Mouse (Mus musculus): ENCODE data around the gene Acyp2. TPM values are rescaled to one million over a fixed set of nuclear protein-coding genes. Genes with fewer than 3 reads are reported as not detected.

Gene Acyp2
- 30.5 and 33.5 TPM in 2 replicates for polyA plus RNA-seq (2015; fragmentation: Nextera tagmentation; extraction: Ambion mirVana)

- WGBS: under 1% methylated on average over 40 of the region's 40 CpGs
- ATAC-seq (ENCODE audit: low read depth): peak; percentile 100
- H3K4me3 ChIP-seq (ENCODE audit: low read length): peak within 1 kb of the TSS; percentile 69
Measured at GRCm38 (mm10) chr11:30649001-30649637, at the start of gene Acyp2. Gene Acyp2 (minus strand): TSS chr11:30649587.

GRCm38 (mm10) chr11:30689421-30689820, 40.0 kb upstream of the Acyp2 start:
- H3K4me2 ChIP-seq (ENCODE audit: low read depth, low read length): no peak overlapping the region
- no peak overlapping the region for H3K27ac ChIP-seq (ENCODE audit: low read length)
- no peaks in the 10 kb centered on the region for H3K9me3 ChIP-seq (ENCODE audit: control insufficient read depth, low read length)
- 72% methylated on average over 1 of the region's 1 CpGs for WGBS
- no peak overlapping the region for H3K9ac ChIP-seq (ENCODE audit: low read length)
- H3K4me1 ChIP-seq (replicated peaks; ENCODE audit: control insufficient read depth, insufficient read depth, low read length): no peaks in the 10 kb centered on the region
- no peak for ATAC-seq (ENCODE audit: low read depth)
- no peaks in the 10 kb centered on the region for H3K27me3 ChIP-seq (ENCODE audit: control insufficient read depth, insufficient read depth, low read depth, low read length)
- no peak overlapping the region for H3K4me3 ChIP-seq (ENCODE audit: low read length)
- H3K36me3 ChIP-seq (ENCODE audit: control insufficient read depth, insufficient read depth, low read length): no peaks in the 10 kb centered on the region

More at GRCm38 (mm10) chr11:30649001-30649637, at the start of gene Acyp2:
- Histone ChIP-seq H3K9me3 (ENCODE audit: control insufficient read depth, low read length) (no peaks in the 10 kb centered on the region), H3K36me3 (ENCODE audit: control insufficient read depth, insufficient read depth, low read length) (no peaks in the 10 kb centered on the region), H3K4me1 (replicated peaks; ENCODE audit: control insufficient read depth, insufficient read depth, low read length) (no peaks in the 10 kb centered on the region), H3K4me2 (ENCODE audit: low read depth, low read length) (peak within 1 kb of the TSS; percentile 62), H3K27me3 (ENCODE audit: control insufficient read depth, insufficient read depth, low read depth, low read length) (no peaks in the 10 kb centered on the region), H3K27ac (ENCODE audit: low read length) (peak within 1 kb of the TSS; percentile 78), H3K9ac (ENCODE audit: low read length) (peak within 1 kb of the TSS; percentile 78)

- H3K27ac ChIP-seq (ENCODE audit: low read length): no peak overlapping the region
- no peak overlapping the region for H3K9ac ChIP-seq (ENCODE audit: low read length)
- H3K4me2 ChIP-seq (ENCODE audit: low read depth, low read length): no peak overlapping the region
- H3K36me3 ChIP-seq (ENCODE audit: control insufficient read depth, insufficient read depth, low read length): no peaks in the 10 kb centered on the region
- no peaks in the 10 kb centered on the region for H3K4me1 ChIP-seq (replicated peaks; ENCODE audit: control insufficient read depth, insufficient read depth, low read length)
- 92% methylated on average over 1 of the region's 1 CpGs for WGBS
- no peak overlapping the region for H3K4me3 ChIP-seq (ENCODE audit: low read length)
- H3K9me3 ChIP-seq (ENCODE audit: control insufficient read depth, low read length): no peaks in the 10 kb centered on the region
- no peak for ATAC-seq (ENCODE audit: low read depth)
- no peaks in the 10 kb centered on the region for H3K27me3 ChIP-seq (ENCODE audit: control insufficient read depth, insufficient read depth, low read depth, low read length)
Measured at GRCm38 (mm10) chr11:30676086-30676485, 26.7 kb upstream of the Acyp2 start.

GRCm38 (mm10) chr11:30672719-30673118, 23.3 kb upstream of the Acyp2 start:
- Histone ChIP-seq H3K27ac (ENCODE audit: low read length) (no peak overlapping the region), H3K4me1 (replicated peaks; ENCODE audit: control insufficient read depth, insufficient read depth, low read length) (no peaks in the 10 kb centered on the region), H3K4me2 (ENCODE audit: low read depth, low read length) (no peak overlapping the region), H3K27me3 (ENCODE audit: control insufficient read depth, insufficient read depth, low read depth, low read length) (no peaks in the 10 kb centered on the region), H3K36me3 (ENCODE audit: control insufficient read depth, insufficient read depth, low read length) (no peaks in the 10 kb centered on the region), H3K4me3 (ENCODE audit: low read length) (no peak overlapping the region), H3K9me3 (ENCODE audit: control insufficient read depth, low read length) (no peaks in the 10 kb centered on the region), H3K9ac (ENCODE audit: low read length) (no peak overlapping the region)
- 44% methylated on average over 1 of the region's 1 CpGs for WGBS
- ATAC-seq (ENCODE audit: low read depth): no peak

- ATAC-seq (ENCODE audit: low read depth): no peak
- Histone ChIP-seq H3K9ac (ENCODE audit: low read length) (no peak overlapping the region), H3K27me3 (ENCODE audit: control insufficient read depth, insufficient read depth, low read depth, low read length) (no peaks in the 10 kb centered on the region), H3K9me3 (ENCODE audit: control insufficient read depth, low read length) (no peaks in the 10 kb centered on the region), H3K4me1 (replicated peaks; ENCODE audit: control insufficient read depth, insufficient read depth, low read length) (no peaks in the 10 kb centered on the region), H3K4me2 (ENCODE audit: low read depth, low read length) (no peak overlapping the region), H3K27ac (ENCODE audit: low read length) (no peak overlapping the region), H3K36me3 (ENCODE audit: control insufficient read depth, insufficient read depth, low read length) (no peaks in the 10 kb centered on the region), H3K4me3 (ENCODE audit: low read length) (no peak overlapping the region)
- WGBS: 84% methylated on average over 3 of the region's 3 CpGs
Measured at GRCm38 (mm10) chr11:30663001-30663400, 13.6 kb upstream of the Acyp2 start.

- WGBS: 86% methylated on average over 2 of the region's 2 CpGs
- H3K9me3 ChIP-seq (ENCODE audit: control insufficient read depth, low read length): no peaks in the 10 kb centered on the region
- no peak for ATAC-seq (ENCODE audit: low read depth)
- H3K27ac ChIP-seq (ENCODE audit: low read length): no peak overlapping the region
- no peak overlapping the region for H3K9ac ChIP-seq (ENCODE audit: low read length)
- no peak overlapping the region for H3K4me2 ChIP-seq (ENCODE audit: low read depth, low read length)
- H3K27me3 ChIP-seq (ENCODE audit: control insufficient read depth, insufficient read depth, low read depth, low read length): no peaks in the 10 kb centered on the region
- no peaks in the 10 kb centered on the region for H3K36me3 ChIP-seq (ENCODE audit: control insufficient read depth, insufficient read depth, low read length)
- no peaks in the 10 kb centered on the region for H3K4me1 ChIP-seq (replicated peaks; ENCODE audit: control insufficient read depth, insufficient read depth, low read length)
- H3K4me3 ChIP-seq (ENCODE audit: low read length): no peak overlapping the region
Measured at GRCm38 (mm10) chr11:30662591-30662990, 13.2 kb upstream of the Acyp2 start.

GRCm38 (mm10) chr11:30657069-30657468, 7.7 kb upstream of the Acyp2 start:
- Histone ChIP-seq H3K4me3 (ENCODE audit: low read length) (no peak overlapping the region), H3K27me3 (ENCODE audit: control insufficient read depth, insufficient read depth, low read depth, low read length) (no peaks in the 10 kb centered on the region), H3K4me2 (ENCODE audit: low read depth, low read length) (no peak overlapping the region), H3K4me1 (replicated peaks; ENCODE audit: control insufficient read depth, insufficient read depth, low read length) (no peaks in the 10 kb centered on the region), H3K9ac (ENCODE audit: low read length) (no peak overlapping the region), H3K9me3 (ENCODE audit: control insufficient read depth, low read length) (no peaks in the 10 kb centered on the region), H3K36me3 (ENCODE audit: control insufficient read depth, insufficient read depth, low read length) (no peaks in the 10 kb centered on the region), H3K27ac (ENCODE audit: low read length) (no peak overlapping the region)
- 18% methylated on average over 2 of the region's 2 CpGs for WGBS
- ATAC-seq (ENCODE audit: low read depth): no peak

GRCm38 (mm10) chr11:30656060-30656459, 6.7 kb upstream of the Acyp2 start:
- Histone ChIP-seq H3K4me2 (ENCODE audit: low read depth, low read length) (no peak overlapping the region), H3K27me3 (ENCODE audit: control insufficient read depth, insufficient read depth, low read depth, low read length) (no peaks in the 10 kb centered on the region), H3K36me3 (ENCODE audit: control insufficient read depth, insufficient read depth, low read length) (no peaks in the 10 kb centered on the region), H3K9me3 (ENCODE audit: control insufficient read depth, low read length) (no peaks in the 10 kb centered on the region), H3K4me1 (replicated peaks; ENCODE audit: control insufficient read depth, insufficient read depth, low read length) (no peaks in the 10 kb centered on the region), H3K4me3 (ENCODE audit: low read length) (no peak overlapping the region), H3K27ac (ENCODE audit: low read length) (no peak overlapping the region), H3K9ac (ENCODE audit: low read length) (no peak overlapping the region)
- ATAC-seq (ENCODE audit: low read depth): no peak
- 81% methylated on average over 4 of the region's 4 CpGs for WGBS

- Histone ChIP-seq H3K9ac (ENCODE audit: low read length) (no peak overlapping the region), H3K4me1 (replicated peaks; ENCODE audit: control insufficient read depth, insufficient read depth, low read length) (no peaks in the 10 kb centered on the region), H3K27me3 (ENCODE audit: control insufficient read depth, insufficient read depth, low read depth, low read length) (no peaks in the 10 kb centered on the region), H3K4me3 (ENCODE audit: low read length) (no peak overlapping the region), H3K4me2 (ENCODE audit: low read depth, low read length) (no peak overlapping the region), H3K27ac (ENCODE audit: low read length) (no peak overlapping the region), H3K9me3 (ENCODE audit: control insufficient read depth, low read length) (no peaks in the 10 kb centered on the region), H3K36me3 (ENCODE audit: control insufficient read depth, insufficient read depth, low read length) (no peaks in the 10 kb centered on the region)
- 71% methylated on average over 1 of the region's 1 CpGs for WGBS
- ATAC-seq (ENCODE audit: low read depth): no peak
Measured at GRCm38 (mm10) chr11:30650416-30650815, 1.0 kb upstream of the Acyp2 start.

GRCm38 (mm10) chr11:30635674-30636073, 13.7 kb downstream of the Acyp2 start:
- Histone ChIP-seq H3K4me2 (ENCODE audit: low read depth, low read length) (no peak overlapping the region), H3K36me3 (ENCODE audit: control insufficient read depth, insufficient read depth, low read length) (no peaks in the 10 kb centered on the region), H3K9me3 (ENCODE audit: control insufficient read depth, low read length) (no peaks in the 10 kb centered on the region), H3K4me1 (replicated peaks; ENCODE audit: control insufficient read depth, insufficient read depth, low read length) (no peaks in the 10 kb centered on the region), H3K27me3 (ENCODE audit: control insufficient read depth, insufficient read depth, low read depth, low read length) (no peaks in the 10 kb centered on the region), H3K9ac (ENCODE audit: low read length) (no peak overlapping the region), H3K4me3 (ENCODE audit: low read length) (no peak overlapping the region), H3K27ac (ENCODE audit: low read length) (no peak overlapping the region)
- ATAC-seq (ENCODE audit: low read depth): no peak
- WGBS: 90% methylated on average over 1 of the region's 1 CpGs

Data from lung, embryonic 16.5 days (tissue).